Mouse (Mus musculus) liver, embryonic 14.5 days (tissue): ENCODE measurements at regions not wholly inside any gene's neighbourhood (a gene's known extent, or its start where the extent isn't known, plus 50 kb on each side); places are given as distances from the start of the nearest gene placed in this dataset.

Source experiments
- ATAC-seq: fragments of 200-750 bp; cut with Nextera tagmentation; 2 replicates; pipeline ENCODE4 v1.8.0; 2017; ENCODE audit warnings: moderate number of reproducible peaks, mild to moderate bottlenecking, moderate library complexity; ENCODE audit not compliant: insufficient read depth
- DNase-seq, 3 experiments: peaks; one replicate each; pipeline ENCODE4 v3.0.0-alpha.2; 2012 to 2013; ENCODE audit warnings: low read depth in 3 of 3, low spot score in 3 of 3
- H3K27ac ChIP-seq: fragments of 300-500 bp; sonication (generic); 2 replicates; pipeline ENCODE4 v1.5.1; 2014; ENCODE audit warnings: moderate library complexity, mild to moderate bottlenecking, control low read depth, inconsistent platforms
- H3K27me3 ChIP-seq: fragments of 300-500 bp; sonication (generic); 2 replicates; pipeline ENCODE4 v1.6.1; 2014; ENCODE audit warnings: mild to moderate bottlenecking, low read length, moderate library complexity; ENCODE audit not compliant: control insufficient read depth, insufficient read depth
- H3K36me3 ChIP-seq: fragments of 300-500 bp; sonication (generic); replicated peaks from 2 replicates; pipeline ENCODE4 v1.6.1; 2014; ENCODE audit warnings: low read depth; ENCODE audit not compliant: control insufficient read depth, insufficient read depth
- H3K4me1 ChIP-seq, 2 experiments: fragments of 200-500 bp in 1 of 2; fragments of 300-500 bp in 1 of 2; sonication (generic) in 1 of 2; replicated peaks; 2 replicates each; pipeline ENCODE4 v1.6.1; 2012 to 2014; ENCODE audit warnings: antibody characterized with exemption in 1 of 2, inconsistent platforms in 1 of 2, low read length in 1 of 2; ENCODE audit not compliant: control insufficient read depth in 2 of 2, insufficient read depth in 2 of 2
- H3K4me2 ChIP-seq: fragments of 300-500 bp; sonication (generic); 2 replicates; pipeline ENCODE4 v1.6.1; 2014; ENCODE audit warnings: low read depth, mild to moderate bottlenecking, control low read depth, moderate library complexity
- H3K4me3 ChIP-seq, 2 experiments: fragments of 200-500 bp in 1 of 2; fragments of 300-500 bp in 1 of 2; sonication (generic) in 1 of 2; 2 replicates each; pipeline ENCODE4 v1.5.1; 2012 to 2014; ENCODE audit warnings: low read depth in 2 of 2, low read length in 2 of 2, mild to moderate bottlenecking in 2 of 2, control low read depth in 1 of 2, inconsistent platforms in 1 of 2, moderate library complexity in 1 of 2; ENCODE audit not compliant: insufficient read depth in 1 of 2
- H3K9ac ChIP-seq: fragments of 300-500 bp; sonication (generic); replicated peaks from 2 replicates; pipeline ENCODE4 v1.6.1; 2014; ENCODE audit warnings: mild to moderate bottlenecking, control low read depth, moderate library complexity
- H3K9me3 ChIP-seq: fragments of 300-500 bp; sonication (generic); 2 replicates; pipeline ENCODE4 v1.6.1; 2016; ENCODE audit warnings: low read length, mixed read lengths; ENCODE audit not compliant: control insufficient read depth
- CTCF ChIP-seq: IDR thresholded peaks from 2 replicates; pipeline ENCODE4 v1.5.1; 2016; ENCODE audit warnings: antibody characterized with exemption, low read depth, control low read depth
- EP300 ChIP-seq: IDR thresholded peaks from 2 replicates; pipeline ENCODE4 v1.6.1; 2016; ENCODE audit warnings: antibody characterized with exemption, low read depth
- WGBS: fragments of 180-500 bp; shearing (Covaris S2); extraction: QIAGEN DNeasy Blood & Tissue Kit; methylation state at CpG from one replicate; pipeline ENCODE4 v1.1.7; 2014; ENCODE audit not compliant: insufficient replicate concordance; 5-methylcytosine and 5-hydroxymethylcytosine counted together

- ATAC-seq (no peak), DNase-seq (no peak)
- WGBS, result 42% methylated on average over 8 of the region's 8 CpGs
Observed at GRCm38 (mm10) chr2:75089186-75089585, 263.6 kb downstream of the Mtx2 start.

DNA sequence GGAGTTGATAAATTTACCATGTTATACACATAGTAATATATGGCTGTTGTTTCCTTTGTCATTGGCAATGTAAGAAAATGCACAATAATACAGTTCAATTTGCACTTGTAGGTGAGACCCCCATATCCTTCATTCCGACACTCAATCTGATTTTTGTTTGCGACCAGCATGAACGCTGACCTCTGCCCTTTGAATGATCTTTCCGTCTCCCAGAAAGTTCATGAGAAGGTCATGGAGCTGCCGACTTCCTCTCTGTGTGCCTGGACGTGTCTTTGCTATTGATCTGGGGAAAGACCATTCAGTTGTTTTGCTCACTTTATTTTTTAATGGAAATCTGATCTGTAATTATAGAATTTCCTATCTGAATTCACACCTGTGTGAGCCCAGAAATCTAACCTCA is 264.0 kb downstream of the Mtx2 start:
- ATAC-seq (no peak), DNase-seq (no peak)
- H3K4me2 ChIP-seq, result peak overlapping the region; percentile 18; the same call in 1 of the 2 replicates
- no peaks in the 10 kb centered on the region for H3K27me3 ChIP-seq
- H3K4me3 ChIP-seq, result no peak overlapping the region
- H3K9ac ChIP-seq, result no peak overlapping the region
- H3K27ac ChIP-seq, result no peak overlapping the region
- no peaks in the 10 kb centered on the region for H3K36me3 ChIP-seq
- no peaks in the 10 kb centered on the region for H3K4me1 ChIP-seq
- 25% methylated on average over 6 of the region's 6 CpGs for WGBS
- TF ChIP-seq CTCF, result no peak
- TF ChIP-seq EP300, result no peak
- no peaks in the 10 kb centered on the region for H3K9me3 ChIP-seq

More at GRCm38 (mm10) chr2:75089186-75089585, 263.6 kb downstream of the Mtx2 start:
- TF ChIP-seq EP300, result no peak
- TF ChIP-seq CTCF, result no peak
- no peaks in the 10 kb centered on the region for H3K27me3 ChIP-seq
- no peaks in the 10 kb centered on the region for H3K4me1 ChIP-seq
- H3K27ac ChIP-seq, result no peak overlapping the region
- H3K9ac ChIP-seq, result no peak overlapping the region
- H3K4me3 ChIP-seq, result no peak overlapping the region
- no peaks in the 10 kb centered on the region for H3K36me3 ChIP-seq
- H3K4me2 ChIP-seq, result peak overlapping the region; percentile 18; the same call in 1 of the 2 replicates
- H3K9me3 ChIP-seq, result no peaks in the 10 kb centered on the region

- no peaks in the 10 kb centered on the region for H3K27me3 ChIP-seq
- no peak overlapping the region for H3K4me2 ChIP-seq
- H3K4me1 ChIP-seq, result no peaks in the 10 kb centered on the region
- no peak overlapping the region for H3K9ac ChIP-seq
- 63% methylated on average over 16 of the region's 16 CpGs for WGBS
- H3K4me3 ChIP-seq, result no peak overlapping the region
- ATAC-seq (no peak), DNase-seq (no peak)
- no peaks in the 10 kb centered on the region for H3K36me3 ChIP-seq
- TF ChIP-seq CTCF (no peak), EP300 (no peak)
- H3K9me3 ChIP-seq, result no peaks in the 10 kb centered on the region
- no peak overlapping the region for H3K27ac ChIP-seq
Observed at GRCm38 (mm10) chr2:75090439-75090838, 264.8 kb downstream of the Mtx2 start.

- H3K9ac ChIP-seq, result no peak overlapping the region
- H3K27me3 ChIP-seq, result no peaks in the 10 kb centered on the region
- H3K36me3 ChIP-seq, result no peaks in the 10 kb centered on the region
- H3K4me3 ChIP-seq, result no peak overlapping the region
- no peak for ATAC-seq
- TF ChIP-seq CTCF, result no peak
- TF ChIP-seq EP300, result no peak
- H3K27ac ChIP-seq, result no peak overlapping the region
- 27% methylated on average over 11 of the region's 11 CpGs for WGBS
- DNase-seq, result no peak
- no peaks in the 10 kb centered on the region for H3K4me1 ChIP-seq
- H3K9me3 ChIP-seq, result no peaks in the 10 kb centered on the region
- H3K4me2 ChIP-seq, result no peak overlapping the region
Observed at GRCm38 (mm10) chr2:75101501-75101900, 275.9 kb downstream of the Mtx2 start.

- WGBS, result 58% methylated on average over 9 of the region's 9 CpGs
- H3K9me3 ChIP-seq, result no peaks in the 10 kb centered on the region
- no peak overlapping the region for H3K4me3 ChIP-seq
- no peak for ATAC-seq
- TF ChIP-seq CTCF (no peak), EP300 (no peak)
- no peak overlapping the region for H3K27ac ChIP-seq
- no peak for DNase-seq
- no peak overlapping the region for H3K9ac ChIP-seq
- no peaks in the 10 kb centered on the region for H3K4me1 ChIP-seq
- H3K4me2 ChIP-seq, result no peak overlapping the region
- H3K36me3 ChIP-seq, result no peaks in the 10 kb centered on the region
- H3K27me3 ChIP-seq, result no peaks in the 10 kb centered on the region
Observed at GRCm38 (mm10) chr2:75112751-75113150, 287.1 kb downstream of the Mtx2 start.
